Mouse (Mus musculus): Measurements from ENCODE around the gene Cdh20.

- TF ChIP-seq POLR2A (IDR thresholded peaks at IDR 0.05; ENCODE audit: control insufficient read depth, extremely low read depth, insufficient read depth, low read length, poor library complexity), result no peak
- TF ChIP-seq CTCF (IDR thresholded peaks at IDR 0.05; ENCODE audit: borderline replicate concordance, control insufficient read depth, extremely low read depth, insufficient read depth, low read length, poor library complexity), result no peak
Observed at GRCm38 (mm10) chr1:104916507-104916906, 148.2 kb downstream of the Cdh20 start.
